Mouse (Mus musculus) heart, postnatal 0 days (tissue): ENCODE measurements at regions not wholly inside any gene's neighbourhood (a gene's known extent, or its start where the extent isn't known, plus 50 kb on each side); places are given as distances from the start of the nearest gene placed in this dataset.

Experiments used
- CTCF ChIP-seq: IDR thresholded peaks from 2 replicates; pipeline ENCODE4 v1.5.1; 2016; ENCODE audit warnings: antibody characterized with exemption, control low read depth, low read depth
- EP300 ChIP-seq: IDR thresholded peaks from 2 replicates; pipeline ENCODE4 v1.6.1; 2016; ENCODE audit warnings: antibody characterized with exemption, low read depth

DNA sequence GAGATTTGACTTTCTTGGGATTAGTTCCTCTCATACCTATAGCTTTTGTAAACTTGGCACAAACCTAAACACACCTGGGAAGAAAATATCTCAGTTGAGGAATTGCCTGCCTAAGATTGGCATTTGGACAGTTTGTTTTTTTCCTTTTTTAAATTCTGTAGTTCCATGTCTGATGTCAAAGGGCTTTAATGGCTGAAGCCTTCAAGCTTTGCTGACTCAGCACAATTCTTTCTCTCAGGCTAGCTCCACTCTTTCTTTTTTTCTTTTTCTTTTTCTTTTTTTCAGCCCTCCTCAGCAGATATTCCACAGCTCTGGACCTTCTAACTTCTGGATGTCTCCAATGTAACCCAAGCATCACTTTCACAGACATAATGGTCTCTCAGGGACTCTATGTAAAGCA is 330.4 kb upstream of the Ptger4 start:
- no peak for TF ChIP-seq CTCF
- TF ChIP-seq EP300 = no peak
